Mouse (Mus musculus) common myeloid progenitor, adult 5-6 weeks (primary cell): ENCODE results near the gene Rpl10. TPM values are rescaled to one million over a fixed set of nuclear protein-coding genes. Genes with fewer than 3 reads are reported as not detected.

ENCODE experiments used
- ATAC-seq: replicated peaks from 2 replicates; pipeline ENCODE4 v1.8.0; 2016; ENCODE audit warnings: low read depth, mild to moderate bottlenecking, moderate TSS enrichment, inconsistent platforms; ENCODE audit not compliant: poor library complexity, severe bottlenecking
- total RNA-seq: library from RNA; stranded (forward); fragments of 200-1000, 187-1606 nt; gene quantifications from 2 replicates; pipeline ENCODE4 v1.2.3, GENCODE M21; 2017

Gene Rpl10
- total RNA-seq = 1,474 and 1,557 TPM in 2 replicates

DNA sequence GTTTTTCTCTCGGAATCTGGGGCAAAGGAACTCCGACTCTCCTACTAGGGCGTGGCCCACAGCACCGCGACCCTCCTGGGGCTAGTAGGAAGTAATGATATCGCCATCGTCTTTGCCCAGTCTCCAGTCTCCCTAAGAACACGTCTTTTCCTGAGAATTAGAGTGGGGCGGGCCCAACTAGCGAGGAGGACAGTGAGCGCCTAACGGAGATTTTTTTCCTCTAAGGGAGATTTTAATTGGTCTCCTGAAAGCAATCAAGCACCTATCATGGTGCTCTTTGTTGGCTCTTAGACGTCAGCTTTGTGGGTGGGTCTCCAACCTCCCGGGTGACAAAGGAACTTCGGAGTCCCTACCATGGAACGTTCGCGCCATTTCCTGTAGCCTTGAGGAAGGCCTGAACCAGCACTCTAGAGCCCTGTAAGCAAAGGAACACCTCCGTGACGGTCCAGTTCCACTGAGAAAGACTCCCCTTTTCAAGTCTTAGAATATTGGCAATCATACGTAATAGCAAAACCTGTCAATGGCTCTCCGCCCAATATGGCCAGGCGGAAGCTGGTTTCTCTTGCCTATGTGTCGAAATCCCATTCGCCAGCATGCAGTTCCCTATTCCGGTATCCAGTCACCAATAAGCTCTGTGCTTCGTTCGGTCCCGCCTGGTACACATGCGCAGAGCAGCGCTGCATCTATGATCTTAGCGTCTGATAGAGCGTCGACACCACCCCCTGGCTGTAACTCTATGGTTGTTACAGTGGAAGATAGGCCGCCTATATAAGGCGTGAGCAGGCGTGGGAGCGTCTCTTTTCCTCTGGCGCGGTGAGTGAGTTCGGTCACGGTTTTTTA, at the start of gene Rpl10:
TSS of gene Rpl10 (plus strand) at position 751 of the 840 bp plus-strand sequence.
- ATAC-seq = peak; percentile 79

DNA sequence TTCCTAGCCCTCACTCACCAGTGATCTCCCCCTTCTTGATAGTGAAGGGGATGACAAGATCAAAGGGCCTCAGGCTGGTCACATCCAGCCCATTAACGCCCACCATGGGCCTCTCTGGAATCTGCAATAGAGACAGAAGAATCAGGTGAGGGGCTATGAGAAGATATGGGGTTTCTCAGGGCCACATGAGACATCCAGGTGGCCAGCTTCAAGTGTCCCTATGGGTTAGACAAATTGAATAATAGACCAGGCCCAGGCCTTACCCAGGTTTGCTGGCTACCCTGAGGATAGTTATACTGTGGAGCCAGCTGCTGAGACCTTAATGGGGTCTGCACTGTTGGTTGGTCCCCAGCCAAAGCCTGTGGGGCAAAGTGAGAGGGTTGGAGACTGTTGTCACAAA, 40.6 kb upstream of the Rpl10 start:
- no peak for ATAC-seq

DNA sequence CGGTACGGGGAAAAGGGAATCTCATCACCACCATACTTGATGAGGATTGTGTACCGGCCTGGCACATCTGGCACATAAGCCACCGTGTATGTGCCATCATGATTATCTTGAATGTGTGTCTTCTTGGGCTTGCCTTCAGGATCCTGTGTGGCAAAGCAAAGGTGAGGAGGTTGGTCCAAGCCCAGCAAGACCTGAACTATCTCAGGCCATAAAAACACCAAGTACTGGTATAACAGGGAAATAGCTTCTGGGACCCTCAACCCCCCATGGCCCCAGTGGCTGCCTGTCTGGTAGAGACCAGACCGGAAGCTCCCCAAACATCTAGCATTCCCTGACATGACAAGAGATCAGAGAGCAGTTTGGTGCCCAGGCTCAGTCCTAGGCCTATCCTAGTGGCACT, 37.4 kb upstream of the Rpl10 start:
- no peak for ATAC-seq

DNA sequence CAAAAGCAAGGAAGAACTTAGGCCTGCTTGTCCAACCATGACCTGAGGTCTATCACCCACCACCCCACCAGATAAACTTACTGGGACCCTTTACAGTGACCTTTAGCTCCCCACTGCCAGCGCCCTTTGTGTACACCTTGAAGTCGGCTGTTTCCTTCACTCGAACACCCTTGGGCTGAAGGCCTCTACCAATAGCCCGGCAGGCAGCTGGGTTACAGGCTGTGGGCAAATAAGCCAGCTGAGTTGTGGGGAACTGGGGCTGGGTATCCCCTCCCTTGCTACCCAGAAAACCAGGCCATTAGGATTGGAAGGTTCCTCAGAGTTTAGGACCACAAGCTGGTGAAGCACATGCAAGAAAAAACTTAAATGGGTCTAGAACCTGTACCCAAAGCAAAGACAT, 30.3 kb upstream of the Rpl10 start:
- no peak for ATAC-seq

DNA sequence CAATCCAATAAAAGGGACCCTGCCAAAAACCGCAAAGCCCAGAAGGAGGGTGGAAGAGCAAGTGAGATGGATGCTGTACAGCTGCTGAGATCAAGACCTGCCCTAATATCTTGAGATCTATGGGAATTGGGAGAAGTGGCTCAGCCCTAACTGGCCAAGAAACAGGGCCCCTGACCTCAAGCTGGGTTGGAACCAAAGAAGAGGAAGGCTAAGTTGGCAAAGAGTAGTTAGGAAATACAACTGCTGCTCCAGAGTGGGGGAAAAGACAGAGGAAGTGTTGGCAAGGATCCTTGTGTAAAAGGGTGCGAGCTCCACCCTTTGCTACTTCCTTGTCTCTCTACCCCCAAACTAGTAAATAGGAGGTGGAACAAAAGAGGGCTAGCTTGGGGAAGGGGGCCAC, 27.2 kb upstream of the Rpl10 start:
- no peak; the same call in 1 of the 2 replicates for ATAC-seq

DNA sequence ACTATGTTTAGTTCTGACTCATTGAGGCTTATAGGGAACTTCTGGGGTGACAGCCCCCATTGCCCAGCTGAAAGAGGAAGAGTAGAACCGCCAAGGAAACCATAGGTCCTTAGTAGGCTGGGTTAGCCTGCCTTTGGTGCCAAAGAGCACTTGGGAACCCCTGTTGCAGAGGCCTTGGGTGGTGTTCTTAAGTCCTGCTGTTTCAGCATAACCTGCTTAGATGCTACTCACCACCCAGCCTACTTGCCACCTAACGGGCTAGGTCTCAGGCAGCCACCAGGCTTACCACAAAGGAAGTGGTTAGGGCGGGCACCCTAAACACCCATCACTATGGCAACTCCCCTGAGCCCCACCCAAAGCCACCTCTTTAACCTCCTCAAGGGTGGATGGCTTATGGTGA, 26.8 kb upstream of the Rpl10 start:
- ATAC-seq = peak; percentile 63

DNA sequence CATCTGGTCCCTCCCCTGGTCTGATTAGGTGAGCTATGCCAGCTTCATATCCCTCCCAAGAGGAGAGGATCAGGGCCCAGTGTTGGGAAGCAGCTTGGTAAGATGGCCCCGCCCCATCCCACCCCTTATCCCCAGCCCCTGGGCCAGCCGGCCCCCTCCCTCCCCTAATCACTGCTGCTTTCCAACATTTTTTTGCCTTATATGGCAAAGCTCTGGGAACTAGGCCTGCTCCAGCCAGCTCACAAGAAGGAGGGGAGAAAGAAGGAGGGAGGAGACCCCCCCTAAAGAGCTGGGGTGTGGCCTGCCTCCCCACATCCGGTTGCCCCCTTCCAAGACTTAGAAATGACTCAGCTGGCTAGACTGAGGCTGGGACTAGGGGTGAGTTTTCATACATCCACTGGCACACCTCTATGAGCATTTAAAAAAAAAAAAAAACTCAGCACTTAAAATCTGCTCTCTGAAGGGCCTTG, 26.0 kb upstream of the Rpl10 start:
- ATAC-seq = peak; percentile 26

DNA sequence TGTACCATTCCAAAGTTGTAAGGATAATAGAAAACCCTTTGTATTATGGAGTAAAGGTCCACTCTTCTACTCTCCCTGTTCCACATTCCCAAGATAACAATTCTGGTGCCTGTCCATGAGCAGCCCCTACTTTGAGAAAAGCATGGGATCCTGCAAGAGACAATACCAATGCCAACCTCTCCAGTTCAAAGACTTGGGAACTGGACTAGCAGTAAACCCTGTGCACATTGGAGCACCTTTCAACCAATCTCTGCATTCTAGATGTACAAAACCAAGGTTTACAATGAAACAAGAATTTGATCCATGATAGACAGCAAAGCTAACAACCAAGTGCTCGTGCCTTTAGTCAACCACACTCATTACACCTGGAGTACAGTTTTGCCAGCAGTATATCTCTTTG, 25.5 kb upstream of the Rpl10 start:
- no peak for ATAC-seq

DNA sequence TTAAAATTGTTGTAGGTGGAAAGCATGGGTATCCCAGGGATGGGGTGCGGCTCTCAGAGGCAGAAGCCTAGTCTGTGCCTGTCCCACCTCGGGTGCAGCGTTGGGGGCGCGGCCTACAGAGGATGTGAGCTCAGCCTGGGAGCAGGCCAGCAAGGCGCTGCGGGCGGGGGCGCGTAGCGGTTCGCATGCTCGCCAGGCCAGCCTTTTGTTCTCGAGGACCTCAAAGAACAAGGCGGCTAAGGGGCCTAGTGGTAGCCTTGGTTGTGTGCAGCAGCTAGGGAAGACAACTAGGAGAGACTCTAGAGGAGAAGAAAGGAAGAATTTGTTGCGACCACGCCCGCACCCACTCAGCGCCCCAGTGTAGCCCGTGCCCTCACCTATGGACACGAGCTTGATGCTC, 24.9 kb upstream of the Rpl10 start:
- peak; percentile 35 for ATAC-seq

DNA sequence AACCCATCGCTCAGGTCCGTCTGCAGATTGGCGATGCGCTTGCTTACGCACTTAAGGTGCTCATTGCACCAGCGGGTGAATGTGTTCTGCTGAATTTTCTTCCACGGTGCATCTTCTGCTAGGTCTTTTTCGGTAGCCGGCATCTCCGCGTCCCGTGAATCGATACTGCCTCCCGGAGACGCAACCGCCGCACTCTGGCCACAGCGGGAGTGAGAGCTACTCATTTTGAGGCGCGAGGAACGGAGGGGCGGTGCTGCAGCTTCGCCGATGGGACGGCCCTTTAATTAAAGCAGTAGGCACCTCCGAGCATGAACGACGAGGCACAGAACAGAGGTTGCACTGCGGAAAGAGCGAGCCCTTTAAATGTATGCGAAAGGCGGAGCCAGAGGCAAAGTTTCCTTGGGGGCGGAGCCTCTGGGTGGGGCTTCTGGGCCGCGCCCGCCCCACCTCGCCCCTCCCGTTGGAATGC, 24.4 kb upstream of the Rpl10 start:
- peak; percentile 63 for ATAC-seq

DNA sequence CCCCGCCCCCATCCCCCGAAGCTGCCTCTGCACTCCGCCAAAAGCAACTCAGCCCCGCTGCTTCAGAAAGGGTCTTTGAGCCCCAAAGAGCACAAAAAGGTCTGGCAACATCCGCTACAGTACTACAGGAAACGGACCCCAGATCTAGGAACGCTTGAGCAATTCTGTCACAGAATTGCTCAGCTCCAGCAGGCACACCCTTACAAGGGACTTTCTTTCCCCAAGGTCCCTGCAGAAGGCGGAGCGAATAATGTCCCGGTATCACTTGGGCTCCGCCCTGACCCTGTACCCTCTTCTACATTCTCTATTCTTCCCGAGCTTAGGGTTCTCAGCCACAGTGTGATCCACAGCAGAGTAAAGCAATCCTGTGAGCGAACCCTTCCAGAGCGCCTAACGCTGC, 23.9 kb upstream of the Rpl10 start:
- no peak for ATAC-seq

DNA sequence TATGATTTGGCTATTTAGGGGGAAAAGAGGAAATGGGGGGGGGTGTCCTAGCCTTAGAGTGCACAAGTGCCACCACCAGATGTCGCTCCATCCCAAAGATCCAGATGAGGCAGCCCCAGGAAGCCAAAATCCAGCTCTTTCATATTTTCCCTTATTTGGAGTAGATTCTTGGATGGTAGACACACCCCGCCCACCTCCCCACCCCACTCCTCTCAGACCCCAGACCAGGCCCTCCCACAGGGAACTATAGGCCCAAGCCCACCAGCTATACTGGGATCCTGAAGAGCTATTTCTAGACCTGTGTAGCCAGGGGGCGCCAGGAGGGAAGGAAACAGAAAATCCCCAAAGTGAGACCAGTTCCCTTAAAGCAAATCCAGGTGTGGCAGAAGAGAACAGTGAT, 22.0 kb upstream of the Rpl10 start:
- ATAC-seq = no peak

DNA sequence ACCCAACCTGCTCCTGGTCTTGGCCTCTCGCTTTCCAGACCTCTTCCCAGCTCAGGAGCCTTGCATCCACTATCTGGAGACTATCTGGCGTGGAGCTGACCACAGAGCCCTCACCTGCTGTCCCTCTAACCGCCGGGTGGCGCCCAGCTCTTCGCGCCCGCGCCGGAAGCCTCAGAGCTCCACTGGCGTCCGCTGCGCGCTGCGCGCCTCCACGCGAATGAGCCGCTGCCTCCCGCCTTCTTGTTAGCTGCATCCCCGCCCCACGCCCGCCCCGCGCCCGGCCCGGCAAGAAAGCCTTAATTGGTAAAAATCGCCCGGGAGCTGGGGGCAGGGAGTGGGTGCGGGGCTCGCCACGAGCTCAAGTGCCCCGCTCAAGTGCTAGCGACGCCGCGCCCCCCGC, 21.0 kb upstream of the Rpl10 start, which contains the start of gene Flna:
TSS of gene Flna (minus strand) at position 206 of the 400 bp plus-strand sequence.
- ATAC-seq = no peak

DNA sequence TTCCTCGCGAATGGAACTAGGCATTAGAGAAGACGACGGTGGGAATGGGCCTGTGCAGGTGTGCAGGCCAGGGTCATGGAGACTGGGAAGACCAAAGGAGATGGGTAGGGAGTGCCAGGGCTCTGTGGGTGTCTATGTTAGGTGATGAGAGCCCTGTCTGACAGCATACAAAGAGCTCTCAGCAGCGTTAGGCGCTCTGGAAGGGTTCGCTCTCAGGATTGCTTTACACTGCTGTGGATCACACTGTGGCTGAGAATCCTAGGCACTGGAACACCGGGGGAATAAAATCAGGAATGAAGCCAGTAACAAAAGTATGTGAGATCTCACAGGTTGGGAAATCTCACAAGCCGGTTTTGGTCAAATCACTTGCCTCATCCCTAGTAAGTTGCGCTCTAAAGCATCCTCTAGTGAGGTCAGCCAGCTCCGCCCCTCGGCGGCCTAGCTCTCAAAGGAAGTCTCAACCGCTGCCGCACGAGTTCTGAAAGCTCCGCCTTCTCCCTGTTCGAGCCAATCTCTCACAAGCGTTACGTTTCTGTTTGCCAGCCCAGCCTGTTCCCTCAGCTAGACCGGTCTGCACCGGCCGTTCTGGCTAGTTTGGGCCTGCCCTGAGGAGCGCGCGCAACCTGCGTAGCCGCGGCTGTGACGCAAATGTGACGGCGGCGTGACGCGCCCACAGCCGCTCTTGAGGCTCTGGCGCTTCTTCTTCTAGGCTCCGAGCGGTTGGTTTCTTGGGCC, 16.3 kb upstream of the Rpl10 start, which contains the start of gene Emd:
TSS of gene Emd (plus strand) at position 535 of the 735 bp plus-strand sequence.
- ATAC-seq = peak; percentile 94

DNA sequence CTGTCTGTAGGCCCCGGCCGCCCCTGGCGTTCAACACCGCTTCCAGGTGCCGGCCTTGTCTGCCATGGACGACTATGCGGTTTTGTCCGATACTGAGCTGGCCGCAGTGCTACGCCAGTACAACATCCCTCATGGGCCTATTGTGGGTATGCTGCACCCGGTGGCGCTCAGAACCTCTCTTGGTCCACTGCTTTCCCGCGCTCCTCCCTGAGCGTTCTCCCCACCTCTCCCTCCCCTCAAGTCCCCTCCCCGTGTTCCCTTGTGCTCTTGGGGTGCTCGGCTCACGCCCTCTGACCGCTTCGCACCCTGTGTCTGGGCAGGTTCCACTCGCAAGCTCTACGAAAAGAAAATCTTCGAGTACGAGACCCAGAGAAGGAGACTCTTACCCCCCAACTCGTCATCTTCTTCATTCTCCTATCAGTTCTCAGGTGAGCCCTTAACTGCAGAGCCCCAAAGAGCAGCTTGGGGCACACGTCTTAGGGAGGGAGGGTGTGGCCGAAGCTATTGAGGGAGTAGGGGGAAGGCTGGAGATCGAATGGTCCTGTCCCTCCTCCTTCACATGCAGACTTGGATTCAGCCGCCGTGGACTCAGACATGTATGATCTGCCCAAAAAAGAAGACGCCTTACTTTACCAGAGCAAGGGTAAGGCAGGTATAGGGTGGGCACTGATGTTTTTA, 15.6 kb upstream of the Rpl10 start:
- ATAC-seq = no peak

DNA sequence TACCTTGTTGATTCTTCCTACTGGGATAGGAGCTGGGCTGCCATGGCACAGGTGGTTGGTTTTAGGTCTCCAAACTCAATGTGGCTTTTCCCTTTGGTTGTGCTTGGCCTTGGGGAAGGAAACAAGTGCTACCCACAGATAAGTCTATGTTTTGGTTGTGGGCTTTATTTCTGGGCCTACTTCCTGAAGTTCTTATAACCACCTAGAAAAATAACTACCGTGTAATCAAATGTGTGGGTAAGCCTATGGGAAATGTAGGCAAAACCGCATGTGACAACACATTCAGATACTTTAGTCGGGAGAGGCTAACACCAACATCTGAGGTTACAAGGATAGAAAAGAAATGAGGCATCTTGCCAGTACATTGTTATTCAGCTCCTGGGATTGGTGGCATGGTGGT, 12.9 kb upstream of the Rpl10 start:
- 0 out of 2 replicates have a peak, but pooled peaks have one; percentile 15 for ATAC-seq

DNA sequence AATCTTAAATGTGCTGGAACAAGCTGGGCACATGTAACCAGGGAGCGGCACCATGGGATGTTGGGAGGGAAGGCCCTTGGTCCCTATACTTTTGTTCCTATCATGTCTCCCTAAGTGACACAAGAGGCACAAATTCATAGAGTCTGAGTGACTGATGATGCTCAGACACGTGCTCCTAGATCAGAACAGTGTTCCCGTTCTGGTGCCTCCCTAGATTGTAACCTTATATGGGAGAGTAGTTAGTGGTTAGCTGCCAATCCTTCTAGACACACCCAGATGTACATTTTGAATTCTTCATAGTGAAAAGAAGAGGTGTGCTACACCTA, 913 bp upstream of the Rpl10 start:
- ATAC-seq = peak; percentile 13

DNA sequence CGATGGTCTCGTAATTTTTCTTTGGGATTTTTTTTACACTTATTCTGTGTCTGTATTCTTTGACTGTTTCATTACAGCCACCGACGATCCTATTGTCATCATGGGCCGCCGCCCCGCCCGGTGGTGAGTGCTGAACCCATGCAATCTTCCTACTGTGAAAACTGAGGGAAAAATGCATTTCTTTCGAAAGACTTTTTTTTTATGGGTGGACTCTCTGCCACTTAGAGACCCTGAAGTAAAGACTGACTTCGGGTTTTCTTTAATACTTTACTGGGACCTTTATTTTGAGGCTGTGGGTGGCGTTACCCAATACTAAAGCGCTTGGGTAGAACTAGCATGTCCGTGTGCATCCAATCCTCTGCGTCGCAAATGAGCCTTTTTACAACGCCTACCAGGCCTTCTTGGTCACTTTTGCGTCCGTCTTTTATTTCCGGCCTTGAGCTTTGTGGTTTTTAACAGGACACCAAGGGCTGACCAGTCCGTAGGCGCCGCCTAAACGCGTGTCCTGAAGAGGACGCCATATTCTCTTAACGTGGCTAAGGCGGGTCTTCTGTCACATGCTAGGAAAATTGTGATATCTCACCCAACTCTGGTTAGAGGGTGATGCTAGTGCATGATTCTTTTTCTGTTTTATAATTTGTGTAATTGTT, 415 bp downstream of the Rpl10 start:
- ATAC-seq = peak; percentile 4

DNA sequence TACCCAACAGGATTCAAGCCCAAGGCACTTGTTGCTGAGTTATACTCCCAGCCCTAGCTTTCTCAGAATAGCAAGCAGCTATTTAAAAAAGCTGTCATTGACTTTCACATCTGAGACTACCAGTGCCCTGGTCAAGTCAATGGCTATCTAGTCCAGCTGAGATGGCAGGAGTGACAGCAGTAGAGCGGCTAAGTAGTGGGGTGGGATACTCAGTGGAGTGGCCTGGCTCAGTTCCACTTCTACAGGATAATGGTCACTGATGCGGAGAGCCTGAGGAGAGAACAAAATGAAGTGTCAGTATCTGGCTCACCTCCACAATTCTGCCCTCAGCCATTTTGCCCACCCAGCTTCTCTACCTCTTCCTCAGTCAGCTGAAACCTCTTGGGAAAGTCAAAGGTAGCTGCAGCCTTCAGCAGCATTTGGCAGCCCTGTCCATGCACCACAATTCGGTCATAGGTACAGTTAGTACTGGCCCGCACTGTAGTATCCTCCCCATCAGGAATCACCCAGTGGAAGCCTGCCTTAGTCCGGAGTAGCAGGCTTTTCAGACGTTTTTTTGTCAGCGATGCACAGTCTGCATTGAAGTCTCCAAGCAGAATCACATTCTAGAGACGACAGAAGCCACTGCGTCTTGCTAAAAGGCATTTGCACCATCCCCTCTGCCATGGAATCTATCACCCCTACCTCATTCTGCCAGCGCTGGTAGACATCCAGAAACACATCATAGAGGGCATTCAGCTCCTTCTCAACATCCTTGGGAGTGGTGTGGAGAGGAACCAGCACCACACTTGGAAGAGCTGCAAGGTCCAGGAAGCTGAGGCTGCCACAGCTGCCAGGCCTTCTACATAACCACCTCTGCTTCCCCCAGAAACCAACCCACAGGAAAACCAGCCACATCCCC, 3.1 kb downstream of the Rpl10 start:
- no peak; the same call in 1 of the 2 replicates for ATAC-seq
